Mouse (Mus musculus) spleen, adult 2 months (tissue): ENCODE measurements at regions not wholly inside any gene's neighbourhood (a gene's known extent, or its start where the extent isn't known, plus 50 kb on each side); places are given as distances from the start of the nearest gene placed in this dataset.

Experiments used
- CTCF ChIP-seq: fragments of 200-500 bp; IDR thresholded peaks from 2 replicates; pipeline ENCODE4 v1.5.1; 2011; ENCODE audit warnings: mild to moderate bottlenecking, inconsistent platforms; ENCODE audit not compliant: insufficient read depth, insufficient read length, insufficient replicate concordance; ENCODE audit errors: extremely low read depth
- POLR2A ChIP-seq: fragments of 200-500 bp; IDR thresholded peaks from 2 replicates; pipeline ENCODE4 v1.6.1; 2011; ENCODE audit warnings: low read depth, low read length, inconsistent platforms

DNA sequence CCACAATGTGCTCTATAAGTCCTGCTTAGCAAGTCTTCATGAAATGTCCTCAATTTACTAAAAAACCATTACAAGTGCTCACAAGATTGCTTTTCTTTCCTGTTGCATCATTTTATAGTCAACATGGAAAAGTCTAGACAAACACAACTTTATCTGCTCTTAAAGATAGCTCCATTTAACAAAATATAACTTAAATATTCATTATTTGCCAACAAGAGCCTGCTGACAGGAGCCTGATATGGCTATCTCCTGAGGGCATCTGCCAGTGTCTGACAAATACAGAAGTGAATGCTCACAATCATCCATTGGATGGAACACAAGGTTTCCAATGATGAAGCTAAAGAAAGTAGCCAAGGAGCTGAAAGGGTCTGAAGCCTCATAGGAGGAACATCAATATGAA is 197.8 kb downstream of the Ndufa4 start:
- no peak for TF ChIP-seq CTCF
- no peak for TF ChIP-seq POLR2A
